Mouse (Mus musculus): ENCODE measurements around the gene Gp1bb.

Gene Gp1bb

DNA sequence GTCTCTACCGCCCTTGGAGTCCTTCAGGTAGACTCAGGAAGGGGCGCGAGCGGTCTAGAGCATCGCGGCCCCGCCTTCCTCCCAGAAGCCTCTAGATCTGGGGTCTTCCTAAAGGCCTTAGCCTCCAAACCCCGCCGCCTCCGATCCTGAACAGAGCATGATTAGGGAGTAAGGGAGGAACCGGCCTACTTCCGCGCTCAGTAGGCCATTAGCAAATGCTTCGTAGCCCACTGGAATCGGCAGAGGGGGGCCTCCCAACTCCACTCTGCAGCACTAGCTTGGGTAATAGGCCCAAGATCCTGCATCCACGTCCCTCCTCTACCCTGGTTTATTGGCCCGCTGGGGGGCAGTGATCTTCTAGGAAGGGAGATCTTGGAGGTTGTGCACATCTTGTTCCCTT lies at the start of gene Gp1bb:
TSS of gene Gp1bb (minus strand) at position 385 of the 400 bp plus-strand sequence.
- peak in 1 of 2 experiments; percentile 38 for DNase-seq (ENCODE audit: low spot score in 2 of 2)

DNA sequence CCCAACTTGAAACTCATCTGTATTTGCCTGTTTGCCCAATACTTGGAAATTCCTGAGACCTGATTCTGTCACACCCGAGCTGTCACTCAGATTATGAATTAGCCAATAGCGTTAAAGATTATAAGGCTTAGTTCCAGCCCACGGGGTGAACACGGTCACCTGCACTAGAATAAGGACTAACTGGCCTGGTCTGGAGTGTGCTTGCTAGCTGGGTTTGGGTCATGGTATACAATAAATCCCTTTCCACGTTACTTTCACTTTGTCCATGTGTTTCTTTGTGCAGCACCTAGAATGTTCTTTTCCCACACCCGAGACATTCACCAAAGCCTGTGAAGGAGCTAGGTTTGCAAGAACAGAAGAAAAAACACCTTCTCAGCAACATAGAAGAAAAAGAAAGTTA lies 47.7 kb upstream of the Gp1bb start:
- no peak for DNase-seq (ENCODE audit: low spot score in 2 of 2)

DNA sequence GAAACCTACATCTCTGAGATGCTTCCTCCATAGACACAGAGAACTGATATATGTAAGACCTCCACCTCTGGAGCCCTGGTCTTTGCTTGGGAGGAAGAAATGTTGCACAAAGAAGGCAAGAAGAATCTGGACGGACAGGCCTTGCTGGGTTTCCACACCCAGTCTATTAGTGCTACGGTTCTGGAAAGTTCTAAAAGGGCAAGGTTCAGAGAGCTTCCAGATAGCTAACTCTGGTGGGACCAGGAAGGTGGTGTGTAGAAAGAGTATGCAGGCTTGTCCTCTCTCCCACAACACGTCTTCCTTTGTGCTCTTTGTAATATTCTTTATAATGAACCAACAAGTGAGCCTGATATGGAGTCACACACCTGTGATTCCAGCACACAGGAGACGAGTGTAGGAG lies 36.4 kb upstream of the Gp1bb start:
- DNase-seq (ENCODE audit: low spot score in 2 of 2) = no peak

DNA sequence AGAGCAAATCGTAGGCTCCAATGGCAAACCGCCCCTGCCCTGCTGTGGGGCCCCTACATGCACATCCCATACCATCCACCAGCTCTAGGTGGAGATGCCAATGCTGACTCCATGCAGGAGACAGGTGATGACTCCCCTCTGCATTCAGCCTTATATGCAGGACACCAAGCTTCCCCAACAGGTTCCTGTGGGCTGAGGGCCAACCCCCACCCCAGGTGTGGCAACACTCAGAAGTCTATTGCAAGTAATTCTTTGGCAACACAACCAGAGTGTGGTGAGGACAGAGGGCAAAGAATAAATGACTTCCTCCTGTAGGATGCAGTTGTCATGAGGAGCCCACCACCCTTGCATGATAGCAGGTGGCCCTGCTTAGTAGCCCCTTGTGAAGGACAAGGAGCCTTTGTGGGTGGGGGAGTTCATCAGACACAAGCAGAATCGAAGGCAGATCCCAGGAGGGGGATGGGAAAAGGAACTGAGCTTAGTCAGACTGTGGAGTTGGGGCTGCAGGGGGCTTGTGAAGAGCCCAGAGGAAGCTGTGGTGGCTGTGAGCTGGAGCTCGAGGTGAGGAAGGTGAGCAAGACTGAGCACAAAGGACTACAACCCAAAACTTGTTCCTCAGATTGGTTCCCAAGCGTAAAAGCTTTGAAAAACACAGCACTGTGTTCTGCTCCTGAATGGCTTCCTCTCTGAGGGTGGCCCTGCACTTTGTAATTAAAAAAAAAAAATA lies 33.3 kb upstream of the Gp1bb start:
- no peak for DNase-seq (ENCODE audit: low spot score in 2 of 2)

DNA sequence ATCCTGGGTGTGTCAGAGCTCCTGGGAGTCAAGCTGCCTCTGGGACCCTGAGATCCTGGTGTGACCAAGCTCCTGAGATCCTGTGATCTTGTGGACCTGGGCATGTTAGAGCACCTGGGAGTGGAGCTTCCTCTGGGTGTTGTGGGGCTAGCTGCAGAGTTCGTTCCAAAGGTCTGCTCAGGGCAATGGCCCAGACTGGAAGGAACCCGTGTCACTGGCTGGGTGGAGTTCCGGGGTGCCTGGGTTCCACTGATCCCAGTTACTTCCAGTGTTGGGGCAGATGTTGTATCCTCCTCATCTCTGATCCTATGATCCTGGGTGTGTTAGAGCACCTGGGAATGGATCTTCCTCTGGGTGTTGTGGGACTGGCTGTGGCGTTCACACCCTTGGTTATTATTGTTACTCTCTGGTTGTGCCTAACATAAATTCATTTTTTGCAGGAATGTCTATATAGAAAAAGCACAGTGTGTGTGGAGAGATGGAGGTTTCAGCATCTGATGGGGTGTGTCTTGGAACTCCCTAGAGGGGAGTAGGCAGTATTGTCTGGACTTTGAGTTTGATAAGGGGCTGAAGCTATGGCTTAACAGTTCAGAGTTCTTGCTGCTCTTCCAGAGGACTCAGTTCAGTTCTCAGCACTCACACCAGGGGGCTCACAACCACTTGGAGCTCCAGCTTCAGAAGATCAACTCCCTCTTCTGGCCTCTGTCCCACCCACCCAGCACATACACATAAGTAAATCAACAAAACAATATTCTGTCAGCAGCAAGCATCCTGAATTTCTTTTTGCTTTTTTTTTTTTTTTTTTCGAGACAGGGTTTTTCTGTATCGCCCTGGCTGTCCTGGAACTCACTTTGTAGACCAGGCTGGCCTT lies 31.3 kb upstream of the Gp1bb start:
- DNase-seq (ENCODE audit: low spot score in 2 of 2) = no peak

DNA sequence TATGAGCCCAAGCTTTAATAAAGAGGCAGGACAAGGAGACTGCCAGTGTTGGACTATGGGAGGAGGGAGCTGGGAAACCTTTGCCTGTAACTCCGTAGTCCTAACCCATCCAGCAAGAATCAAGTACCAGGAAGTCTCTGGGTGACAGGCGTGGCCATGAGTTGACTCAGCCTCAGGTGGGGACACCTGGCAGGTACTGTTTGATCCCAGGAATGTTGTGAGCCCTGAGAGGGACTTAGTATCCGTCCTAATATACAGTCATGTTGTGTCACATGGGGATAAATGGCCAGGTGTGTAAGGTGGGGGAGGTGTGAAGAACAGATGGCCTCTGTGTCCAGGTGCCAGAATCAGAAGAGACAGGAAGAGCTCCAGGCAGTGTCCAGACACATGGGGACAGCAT lies 26.9 kb upstream of the Gp1bb start:
- no peak for DNase-seq (ENCODE audit: low spot score in 2 of 2)

DNA sequence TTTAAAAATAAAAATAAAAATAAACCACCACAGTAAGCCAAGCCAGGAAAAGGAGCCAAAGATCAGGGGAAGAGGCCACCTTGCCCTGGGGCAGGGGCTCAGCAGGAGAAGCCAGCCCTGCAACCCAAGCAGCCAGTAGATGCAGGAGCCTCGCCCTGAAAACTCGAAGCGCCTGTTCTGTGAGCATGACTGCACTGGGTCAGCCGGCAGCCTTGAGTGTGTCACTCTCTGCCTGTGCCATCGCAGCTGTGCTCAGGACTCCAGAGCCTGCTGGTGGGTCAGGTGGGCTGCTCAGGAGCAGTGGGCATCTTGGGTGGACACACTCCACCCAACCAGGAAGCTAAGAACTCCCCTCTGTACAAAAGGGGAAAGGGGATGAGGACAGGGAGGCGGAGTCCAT lies 23.1 kb upstream of the Gp1bb start:
- DNase-seq (ENCODE audit: low spot score in 2 of 2) = no peak

DNA sequence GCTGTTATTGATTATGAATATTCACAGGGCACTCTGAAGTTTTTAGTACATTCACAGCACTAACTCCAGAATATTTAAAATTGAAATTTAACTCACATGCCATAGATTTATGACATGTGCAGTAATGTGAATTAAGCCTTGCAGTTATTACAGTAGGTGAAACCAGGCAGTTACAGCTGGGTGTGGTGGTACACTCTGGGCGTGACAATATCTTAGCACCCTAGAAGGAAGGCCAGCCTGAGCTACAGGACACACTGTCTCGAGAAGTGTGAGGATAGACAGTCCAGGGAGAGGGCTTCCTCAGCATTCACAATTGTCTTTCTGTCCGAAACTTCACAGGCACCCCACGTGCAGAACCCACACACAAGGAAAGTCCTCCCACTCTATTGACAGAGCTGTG lies 22.3 kb upstream of the Gp1bb start:
- DNase-seq (ENCODE audit: low spot score in 2 of 2) = no peak

DNA sequence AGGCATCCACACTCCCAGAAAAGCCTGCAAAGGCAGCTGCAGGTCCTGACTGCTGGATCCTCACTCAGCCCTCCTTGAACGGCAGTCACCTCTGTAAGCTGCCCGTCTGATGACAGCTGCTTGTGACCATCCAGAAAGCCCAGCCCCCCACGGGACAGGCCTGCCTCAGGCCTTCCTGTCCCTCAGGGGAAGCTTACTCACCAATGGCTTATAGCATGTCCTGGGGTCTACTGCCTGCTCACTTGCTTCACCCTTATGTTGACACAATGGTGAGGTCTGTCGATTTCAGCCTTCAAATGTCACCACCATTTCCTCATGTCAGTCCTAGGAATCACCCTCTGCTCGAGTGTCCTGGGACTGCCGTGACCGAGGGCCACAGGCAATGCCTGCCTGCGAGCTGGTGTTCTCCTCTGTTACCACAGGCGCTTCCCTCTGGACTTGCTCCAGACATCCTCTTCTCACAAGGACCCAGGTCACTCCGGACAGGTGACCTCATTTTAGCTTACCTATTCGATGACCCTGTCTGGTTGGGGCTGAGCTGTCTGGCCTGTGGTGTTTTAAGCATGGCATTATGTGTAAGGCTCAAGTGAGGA lies 21.3 kb upstream of the Gp1bb start:
- no peak for DNase-seq (ENCODE audit: low spot score in 2 of 2)

DNA sequence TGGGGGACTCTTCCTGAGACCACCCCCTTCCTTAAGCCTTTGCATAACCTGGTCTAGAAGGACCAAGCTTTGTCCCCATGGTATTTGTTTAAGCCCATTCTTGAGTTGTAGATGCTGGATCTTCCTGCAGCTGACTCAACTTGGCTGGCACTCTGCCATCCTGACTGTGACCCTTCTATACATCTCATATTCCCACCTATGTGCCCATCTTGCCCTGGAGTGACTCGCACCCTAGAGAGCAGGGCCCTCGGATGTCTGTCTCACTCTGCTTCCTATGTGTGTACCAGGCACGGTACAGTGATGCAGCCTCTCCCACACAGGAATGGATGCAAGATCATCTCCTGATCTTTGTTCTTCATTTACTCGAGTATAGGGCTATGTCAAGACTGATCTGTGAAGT lies 20.7 kb upstream of the Gp1bb start:
- no peak for DNase-seq (ENCODE audit: low spot score in 2 of 2)

DNA sequence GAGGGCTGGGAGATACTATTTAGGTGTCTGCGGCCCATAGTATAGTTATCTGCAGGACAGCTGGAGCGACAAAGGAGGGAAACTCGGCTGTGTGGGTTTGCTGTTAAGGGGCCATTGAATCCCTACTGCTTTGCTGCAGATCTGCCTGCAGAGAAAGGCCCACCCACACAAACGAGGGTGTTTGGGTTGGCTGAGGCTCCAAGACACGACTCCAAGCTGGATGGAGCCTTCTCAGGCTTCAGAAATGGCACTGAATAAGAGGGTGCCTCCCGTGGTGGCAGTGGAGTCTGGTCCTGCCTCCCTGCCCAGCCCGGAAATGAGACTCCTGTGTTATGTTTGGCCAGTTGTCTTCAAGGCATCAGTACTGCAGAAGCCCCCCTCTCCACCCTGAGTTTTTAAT lies 20.1 kb upstream of the Gp1bb start:
- peak in 1 of 2 experiments; percentile 25 for DNase-seq (ENCODE audit: low spot score in 2 of 2)

DNA sequence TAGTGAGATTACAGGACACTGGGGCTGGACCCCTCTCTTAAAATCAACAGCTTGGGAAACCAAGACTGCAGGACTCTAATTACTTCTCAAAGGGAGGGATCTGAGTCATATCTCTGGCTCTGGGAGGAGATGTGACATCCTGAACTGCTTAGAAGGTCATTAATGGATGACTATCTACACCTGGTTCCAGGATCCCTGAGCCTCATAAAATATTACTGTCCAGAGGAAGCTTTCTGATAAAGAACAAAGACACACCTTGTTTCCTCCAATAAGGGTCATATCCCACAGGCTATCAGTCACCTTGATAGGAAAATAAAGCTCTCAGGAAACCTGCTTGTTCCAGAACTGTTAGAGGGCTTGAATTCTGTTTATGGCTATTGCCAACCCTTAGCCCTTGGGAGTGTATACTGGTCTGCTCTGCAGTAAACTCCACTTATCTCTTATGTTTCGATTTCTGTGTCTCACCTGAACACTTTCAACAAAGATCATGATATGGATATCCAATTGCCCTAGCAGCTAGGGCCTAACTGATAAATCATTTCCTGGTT lies 17.3 kb upstream of the Gp1bb start:
- DNase-seq (ENCODE audit: low spot score in 2 of 2) = no peak

DNA sequence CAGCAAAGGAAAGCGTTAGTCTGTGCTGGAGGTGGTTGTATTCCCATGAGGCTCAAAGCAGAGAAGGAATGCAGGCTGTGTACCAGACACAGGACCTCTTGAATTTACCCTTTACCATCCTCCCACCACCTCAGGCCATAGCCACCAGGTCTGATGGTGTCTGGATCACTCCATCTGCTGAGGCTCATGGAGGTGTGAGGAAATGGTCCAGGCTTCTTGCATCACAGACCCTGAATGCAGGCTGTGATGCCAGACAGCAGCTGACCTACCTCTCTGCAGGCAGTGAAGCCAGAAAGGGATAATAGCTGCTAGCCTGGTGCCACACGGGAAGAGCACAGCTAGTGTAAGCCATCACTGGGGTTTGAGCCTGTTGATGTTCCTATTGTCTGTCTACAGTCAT lies 16.2 kb upstream of the Gp1bb start:
- peak in 1 of 2 experiments; percentile 9 for DNase-seq (ENCODE audit: low spot score in 2 of 2)

DNA sequence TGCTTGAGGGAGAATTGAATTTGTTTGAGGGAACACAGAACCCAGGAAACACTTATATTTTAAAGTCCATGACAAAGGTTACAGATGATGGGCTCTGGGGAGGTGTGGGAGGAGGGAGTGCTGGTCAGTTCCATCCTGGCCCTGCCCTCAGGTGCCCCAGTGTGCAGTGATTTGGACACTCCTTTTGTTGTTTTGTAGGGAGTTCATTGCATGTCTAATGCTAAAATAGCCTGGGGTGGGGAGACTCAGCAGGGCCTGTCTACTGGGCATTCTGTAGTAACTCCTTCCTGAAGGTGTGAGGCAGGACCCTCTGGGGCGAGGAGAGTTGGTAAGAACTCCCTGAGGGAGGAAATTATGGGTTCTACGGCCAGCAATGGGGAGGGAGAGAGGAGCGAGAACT lies 14.6 kb upstream of the Gp1bb start:
- peak in 1 of 2 experiments; percentile 10 for DNase-seq (ENCODE audit: low spot score in 2 of 2)

DNA sequence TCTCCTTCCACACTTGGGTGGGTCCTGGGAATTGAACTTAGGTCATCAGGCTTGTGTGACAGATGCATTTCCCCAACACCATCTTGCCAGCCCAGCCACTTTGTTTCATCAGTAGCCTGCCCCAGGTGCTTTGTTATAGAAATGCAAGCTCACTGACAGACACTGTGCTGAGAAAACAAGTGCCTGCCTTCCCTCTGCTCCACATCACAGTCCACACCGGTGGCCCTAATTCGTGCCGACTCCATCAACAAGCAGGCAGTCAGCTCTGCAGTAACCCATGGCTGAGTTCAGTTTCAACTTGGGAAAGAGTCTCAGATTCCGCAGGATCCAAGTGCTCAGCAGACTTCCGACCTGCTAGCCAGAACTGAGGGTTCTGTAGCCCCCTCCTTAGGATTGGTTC lies 14.2 kb upstream of the Gp1bb start:
- peak; percentile 9 to 13 for DNase-seq (ENCODE audit: low spot score in 2 of 2)

DNA sequence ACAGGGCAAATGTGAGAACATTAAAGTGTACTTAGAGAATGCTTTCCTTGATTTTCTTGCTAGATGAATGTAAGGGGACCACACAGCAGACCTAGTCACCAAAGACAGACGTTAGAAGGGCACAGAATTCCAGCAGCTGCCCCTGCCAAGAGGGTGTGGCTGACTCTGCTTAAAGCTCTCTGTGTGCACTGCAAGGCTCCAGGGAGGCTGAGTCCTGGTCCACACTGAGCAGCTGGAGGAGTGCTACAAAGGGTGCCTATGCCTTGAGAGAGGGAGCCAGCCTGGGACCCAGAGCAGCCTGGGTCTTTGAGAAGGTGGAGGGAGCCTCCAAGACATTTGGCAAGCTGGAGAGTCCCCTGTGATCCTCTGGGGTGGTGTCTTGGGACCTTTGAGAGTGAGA lies 11.1 kb upstream of the Gp1bb start:
- DNase-seq (ENCODE audit: low spot score in 2 of 2) = no peak

DNA sequence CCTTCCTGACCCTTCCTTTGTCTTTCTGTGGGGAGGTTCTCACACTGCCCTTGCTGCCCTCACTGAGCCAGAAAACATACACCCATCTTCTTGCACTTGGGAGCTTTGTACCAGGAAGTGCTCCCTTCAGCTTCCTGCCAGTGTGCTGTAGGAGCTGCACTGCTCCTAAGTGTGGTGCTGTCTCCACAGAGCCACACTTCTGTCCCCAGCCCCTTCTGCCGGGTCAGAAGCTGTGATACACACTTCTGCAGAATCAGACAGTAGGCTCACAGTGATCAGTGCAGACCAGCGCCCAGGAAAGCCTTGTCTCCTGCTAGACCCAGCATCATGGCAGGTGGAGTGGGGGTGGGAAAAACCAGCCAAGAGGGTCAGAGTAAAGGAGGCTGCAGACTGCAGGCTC lies 10.6 kb upstream of the Gp1bb start:
- DNase-seq (ENCODE audit: low spot score in 2 of 2) = no peak

DNA sequence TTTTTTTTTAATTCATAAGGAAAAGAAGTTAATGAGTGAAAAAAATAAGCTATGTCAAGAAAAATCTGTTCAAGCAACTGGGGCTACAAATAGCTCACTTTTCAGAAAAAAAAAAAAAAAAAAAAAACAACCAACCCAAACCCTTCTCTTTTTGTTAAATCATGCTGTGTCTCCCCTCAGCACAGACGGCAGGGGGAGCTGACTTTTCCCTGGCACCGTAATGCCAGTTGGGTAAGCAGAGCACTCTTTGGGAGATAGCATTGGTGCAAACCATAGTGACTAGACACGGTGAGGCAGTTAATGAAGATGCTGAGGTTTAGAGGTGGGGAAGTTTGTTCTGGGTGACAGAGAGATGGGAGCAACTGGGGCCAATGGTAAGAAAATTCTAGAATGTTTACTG lies 9.9 kb upstream of the Gp1bb start:
- peak; percentile 57 to 61 for DNase-seq (ENCODE audit: low spot score in 2 of 2)

DNA sequence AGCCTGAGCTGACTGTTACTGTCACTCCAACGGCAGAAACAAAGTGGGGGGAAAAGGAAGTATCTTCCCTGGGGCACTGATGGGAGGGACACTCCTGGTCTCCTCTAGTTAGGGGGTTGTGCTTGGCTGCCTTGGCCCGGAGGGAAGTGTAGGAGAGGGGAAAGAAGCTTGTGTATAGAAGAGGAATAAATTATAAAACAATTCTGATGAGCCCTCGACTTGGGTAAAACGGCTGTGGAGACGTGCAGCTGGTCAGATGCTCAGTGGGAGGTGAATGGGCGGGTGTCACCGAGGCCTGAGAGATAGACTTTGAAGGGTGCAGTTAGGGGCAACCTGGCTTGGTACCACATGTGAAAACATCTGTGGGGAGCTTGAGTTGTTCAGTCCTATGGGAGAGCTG lies 8.9 kb upstream of the Gp1bb start:
- DNase-seq (ENCODE audit: low spot score in 2 of 2) = peak in 1 of 2 experiments; percentile 22

DNA sequence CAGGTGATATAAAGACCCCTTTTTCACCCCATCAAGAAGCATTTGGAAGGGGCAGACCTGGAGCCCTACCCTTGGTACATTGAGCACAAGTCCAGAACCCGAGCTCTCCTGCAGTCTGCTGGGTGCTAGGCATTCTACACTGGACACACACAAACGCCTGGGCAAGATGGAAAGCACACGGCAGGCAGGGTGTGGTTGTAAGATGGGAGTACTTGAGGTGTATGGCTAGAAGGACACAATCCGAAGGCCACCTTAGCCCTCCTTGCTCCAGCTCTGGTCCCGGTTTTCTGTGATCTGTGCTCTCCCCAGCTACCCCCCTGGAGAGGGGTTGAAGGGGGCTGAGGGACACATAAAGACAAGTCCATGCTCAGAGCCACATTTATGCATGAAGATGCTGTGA lies 8.1 kb upstream of the Gp1bb start:
- no peak for DNase-seq (ENCODE audit: low spot score in 2 of 2)

DNA sequence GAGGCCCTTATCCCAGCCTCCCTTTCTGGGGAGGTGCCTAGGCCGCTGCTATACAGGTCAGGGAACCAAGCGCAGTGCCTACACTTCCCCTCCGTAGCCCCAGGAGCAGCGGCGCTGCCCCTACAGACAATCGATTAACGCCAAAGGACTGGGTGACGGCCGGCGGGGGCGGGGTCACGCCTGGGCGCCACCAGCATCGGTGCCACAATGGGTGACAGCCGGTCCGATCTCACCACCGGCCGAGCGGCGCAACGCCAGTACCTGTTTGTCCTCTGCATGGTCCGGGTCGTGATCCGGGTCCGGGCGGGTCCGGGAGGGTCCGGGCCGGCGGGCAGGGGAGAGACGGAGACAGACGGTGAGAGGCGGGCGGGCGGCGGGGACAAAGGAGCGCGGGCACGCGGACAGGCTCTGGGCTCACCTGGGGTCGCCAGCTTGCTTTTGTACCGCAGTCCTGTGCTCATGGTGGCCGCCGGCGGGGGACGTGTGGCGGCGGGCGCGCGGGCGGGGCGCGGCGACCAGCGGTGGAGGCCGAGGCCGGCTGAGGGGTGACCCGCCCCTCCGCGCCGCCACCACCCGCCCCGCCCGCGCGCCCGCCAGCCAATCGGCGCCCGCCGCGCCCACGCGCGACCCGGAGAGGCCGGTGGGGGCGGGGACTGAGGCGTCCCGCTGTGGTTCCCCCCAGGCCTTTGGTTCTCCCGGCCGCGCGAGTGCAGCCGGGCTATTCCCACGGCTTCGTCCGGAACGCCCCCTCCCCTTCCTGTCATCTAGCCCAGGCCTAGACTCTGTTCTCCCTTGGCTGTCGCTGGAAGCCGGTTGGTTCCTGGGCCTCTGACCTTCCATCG lies 7.4 kb upstream of the Gp1bb start, which contains the start of gene Sept5:
TSS of gene Sept5 (minus strand) at position 565 of the 842 bp plus-strand sequence.
- peak; percentile 86 for DNase-seq (ENCODE audit: low spot score in 2 of 2)

Measured in right cerebral cortex, postnatal 10 days (tissue).